Mouse (Mus musculus): ENCODE results near the gene Cdca5.
A peak's percentile ranks its signal among the peaks of the same experiment; 100 is the strongest.
"Not testable (repeated sequence)": the region's sequence is repeated elsewhere in the genome, so short reads cannot be mapped to it uniquely, and the experiment has no call there.

The Cdca5 gene

DNA sequence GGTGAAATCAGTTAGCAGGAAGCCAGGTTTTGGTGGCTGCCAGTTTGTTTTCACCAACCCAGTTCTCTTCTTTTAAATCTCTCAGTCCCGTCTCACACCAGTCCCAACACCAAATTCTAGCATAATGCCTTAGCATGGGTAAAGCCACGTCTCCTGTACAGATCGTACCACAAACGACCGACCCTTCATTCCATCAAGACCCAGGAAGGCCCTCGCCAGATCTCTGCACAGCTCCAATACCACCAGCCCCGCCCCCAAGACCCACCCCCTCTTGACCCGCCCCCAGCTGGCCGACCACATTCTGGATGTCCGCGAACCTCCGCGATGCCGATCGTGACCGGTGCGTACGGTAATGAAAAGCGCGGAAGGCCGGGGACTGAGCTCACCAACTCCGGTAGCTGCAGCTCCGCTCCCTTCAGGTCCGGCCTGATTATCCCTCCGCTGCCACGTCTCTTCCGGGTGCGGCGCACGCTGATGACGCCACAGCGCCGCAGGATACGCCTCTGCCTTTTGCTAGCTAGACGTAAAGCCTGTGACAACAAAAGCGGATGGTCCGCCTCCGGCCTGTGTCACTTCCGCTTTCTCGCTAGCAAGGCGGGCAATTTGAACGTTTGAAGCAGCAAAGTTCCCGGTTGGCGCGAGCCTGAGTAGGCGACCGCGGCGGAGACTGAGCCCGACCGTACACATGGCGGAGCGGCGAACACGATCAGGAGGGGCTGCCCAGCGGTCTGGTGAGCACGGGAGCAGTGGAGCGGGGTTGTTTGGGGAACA, at the start of gene Cdca5, which contains the start of gene Zfpl1:
Gene Cdca5, plus strand, starts transcription at position 506 of the 771 bp plus-strand sequence.
Gene Zfpl1, minus strand, starts transcription at position 479 of the 771 bp plus-strand sequence.
- peak; percentile 99 for DNase-seq

DNA sequence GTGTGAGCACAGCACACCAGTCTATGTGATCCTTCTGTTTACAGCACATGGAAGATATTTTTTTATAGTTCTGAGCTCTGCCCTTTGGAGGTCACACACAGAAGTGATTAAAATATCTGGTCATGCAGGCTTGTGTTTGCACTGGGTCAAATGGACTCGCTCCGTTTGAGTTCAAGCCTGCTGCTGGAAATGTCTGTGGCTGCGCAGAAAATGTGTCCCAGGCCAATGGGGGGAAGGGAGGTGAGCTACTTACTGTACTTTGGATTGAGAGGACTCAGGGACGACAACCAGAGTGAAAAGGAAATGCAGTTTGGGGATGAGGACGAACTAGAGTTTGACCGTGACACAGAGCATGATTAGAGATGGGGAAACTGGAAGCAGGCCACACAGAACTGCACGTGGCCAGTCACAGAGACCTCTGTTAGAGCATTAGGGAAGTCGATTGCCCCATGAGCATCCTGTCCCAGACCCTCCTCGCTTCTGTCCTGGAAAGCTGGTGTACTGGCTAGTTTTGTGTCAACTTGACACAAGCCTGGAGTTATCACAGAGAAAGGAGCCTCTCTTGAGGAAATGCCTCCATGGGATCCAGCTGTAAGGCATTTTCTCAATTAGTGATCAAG, 48.7 kb upstream of the Cdca5 start:
- no peak for DNase-seq

DNA sequence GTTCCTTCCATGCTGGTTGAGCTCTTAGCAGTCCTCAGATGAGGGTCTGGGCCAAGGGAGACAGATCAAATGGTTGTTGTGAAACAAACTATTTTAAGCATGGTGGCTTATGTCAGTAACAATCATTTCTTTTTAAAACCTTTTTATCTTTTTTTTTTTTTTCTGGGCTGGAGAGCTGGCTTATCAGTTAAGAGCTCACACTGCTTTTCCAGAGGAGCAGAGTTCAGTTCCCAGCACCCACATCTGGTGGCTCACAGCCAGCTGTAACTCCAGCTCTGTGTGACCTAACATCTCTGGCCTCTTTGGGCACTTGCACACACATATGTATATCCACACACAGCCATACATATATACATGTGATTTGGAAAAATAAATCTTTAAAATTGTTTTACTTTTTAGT, 47.1 kb upstream of the Cdca5 start:
- no peak for DNase-seq

DNA sequence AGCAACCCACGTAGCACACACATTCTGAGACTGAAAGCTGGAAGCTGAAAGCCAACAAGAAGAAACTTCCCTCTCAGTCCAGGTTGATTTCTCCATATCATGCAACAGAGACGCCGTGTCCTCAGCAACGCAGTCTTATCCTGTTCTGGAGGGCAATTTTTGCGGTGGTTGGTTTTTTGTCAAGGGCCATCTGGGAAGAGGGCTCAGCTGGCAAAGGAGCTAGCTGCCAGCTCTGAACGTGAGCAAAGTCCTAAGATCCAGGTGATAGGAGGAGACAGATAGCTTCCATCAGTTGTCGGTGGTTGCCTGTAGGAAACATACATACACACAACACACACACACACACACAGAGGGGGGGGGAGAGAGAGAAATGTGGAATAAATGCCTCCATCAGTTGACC, 46.5 kb upstream of the Cdca5 start:
- DNase-seq = no peak

DNA sequence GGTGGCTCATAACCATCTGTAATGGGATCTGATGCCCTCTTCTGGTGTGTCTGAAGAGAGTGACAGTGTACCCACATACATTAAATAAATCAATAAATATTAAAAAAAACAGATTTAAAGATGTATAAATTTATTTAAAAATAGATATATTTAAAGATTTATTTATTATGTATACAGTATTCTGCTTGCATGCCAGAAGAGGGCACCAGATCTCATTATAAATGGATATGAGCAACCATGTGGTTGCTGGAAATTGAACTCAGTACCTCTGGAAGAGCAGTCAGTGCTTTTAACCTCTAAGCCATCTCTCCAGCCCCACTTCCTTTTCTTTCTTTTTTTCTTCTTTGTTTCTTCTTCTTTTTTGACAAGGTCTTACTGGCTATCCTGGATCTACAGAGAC, 44.8 kb upstream of the Cdca5 start:
- DNase-seq = no peak

DNA sequence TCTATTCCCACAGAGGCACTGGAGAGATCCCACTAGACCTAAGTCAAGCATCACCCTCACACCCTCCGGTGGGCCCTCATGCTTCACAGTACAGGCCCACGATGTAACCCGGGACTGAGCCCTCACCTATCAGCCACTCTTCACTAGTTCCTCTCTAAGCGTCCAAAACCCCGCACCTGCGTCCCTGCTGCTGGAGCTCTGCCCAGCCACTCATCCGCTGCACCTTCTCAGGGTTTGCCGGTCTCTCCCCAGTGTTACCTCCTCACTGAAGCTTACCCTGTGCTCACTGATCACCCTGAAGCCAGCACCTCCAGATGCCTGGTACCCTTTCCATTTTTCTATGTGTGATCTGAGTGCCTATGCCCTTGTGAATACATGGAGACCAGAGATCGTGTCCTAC, 42.5 kb upstream of the Cdca5 start:
- no peak for DNase-seq

DNA sequence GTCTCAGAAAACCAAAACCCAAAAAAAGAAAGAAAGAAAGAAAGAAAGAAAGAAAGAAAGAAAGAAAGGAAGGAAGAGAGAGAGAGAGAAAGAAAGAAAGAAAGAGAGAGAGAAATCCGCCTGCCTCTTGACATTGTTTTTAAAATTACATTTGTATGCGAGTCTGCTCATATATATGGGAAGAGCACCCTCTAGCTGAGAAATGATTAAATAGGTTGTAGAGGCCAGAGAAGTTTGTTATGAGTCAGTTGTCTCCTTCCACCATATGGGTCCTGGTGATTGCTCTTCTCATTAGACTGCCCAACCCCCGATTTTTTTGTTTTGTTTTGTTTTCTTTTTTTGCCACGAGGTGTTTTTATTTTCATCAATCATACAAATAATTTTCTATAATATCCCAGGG, 40.7 kb upstream of the Cdca5 start:
- not testable (repeated sequence) for DNase-seq

DNA sequence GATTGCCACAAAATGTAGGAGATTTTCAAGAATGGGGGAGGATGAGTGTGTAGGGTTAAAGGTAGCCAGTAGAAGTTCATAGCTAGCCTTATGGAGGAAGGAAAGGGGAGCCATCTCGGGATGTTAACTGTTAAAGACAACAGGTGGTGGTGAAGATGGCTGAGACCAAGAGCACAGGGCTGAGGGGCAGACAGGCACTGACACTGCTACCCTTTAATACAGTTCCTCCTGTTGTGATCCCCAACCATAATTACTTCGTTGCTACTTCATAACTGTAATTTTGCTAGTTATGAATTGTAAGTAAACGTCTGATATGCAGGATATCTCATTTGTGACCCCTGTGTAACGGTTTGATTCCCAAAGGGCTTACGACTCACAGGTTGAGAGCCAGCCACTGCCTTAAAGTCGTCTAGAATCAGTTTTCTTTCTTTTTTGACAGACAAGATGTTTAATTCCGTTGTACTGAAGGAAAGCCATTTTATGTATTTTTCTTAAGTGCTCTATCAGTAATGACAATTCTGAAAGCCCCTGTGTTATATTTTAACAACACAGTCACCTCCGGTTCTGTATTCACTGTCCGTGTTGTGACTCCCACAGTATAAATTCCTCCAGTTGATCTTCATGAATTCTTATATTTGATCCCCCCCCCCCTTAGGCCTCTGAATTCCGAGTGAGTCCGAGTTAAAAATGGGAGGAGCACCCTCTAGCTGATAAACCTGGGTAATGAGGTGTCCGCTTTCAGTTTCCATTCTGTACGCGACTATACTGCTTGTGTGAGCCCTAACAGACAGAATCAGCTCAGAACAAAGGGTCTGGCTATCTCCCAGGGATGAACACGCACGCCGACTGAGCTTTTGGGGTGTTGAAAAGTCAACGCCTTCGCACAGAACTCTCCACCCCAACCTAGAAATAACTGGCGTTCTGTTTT, 39.2 kb upstream of the Cdca5 start:
- no peak for DNase-seq

DNA sequence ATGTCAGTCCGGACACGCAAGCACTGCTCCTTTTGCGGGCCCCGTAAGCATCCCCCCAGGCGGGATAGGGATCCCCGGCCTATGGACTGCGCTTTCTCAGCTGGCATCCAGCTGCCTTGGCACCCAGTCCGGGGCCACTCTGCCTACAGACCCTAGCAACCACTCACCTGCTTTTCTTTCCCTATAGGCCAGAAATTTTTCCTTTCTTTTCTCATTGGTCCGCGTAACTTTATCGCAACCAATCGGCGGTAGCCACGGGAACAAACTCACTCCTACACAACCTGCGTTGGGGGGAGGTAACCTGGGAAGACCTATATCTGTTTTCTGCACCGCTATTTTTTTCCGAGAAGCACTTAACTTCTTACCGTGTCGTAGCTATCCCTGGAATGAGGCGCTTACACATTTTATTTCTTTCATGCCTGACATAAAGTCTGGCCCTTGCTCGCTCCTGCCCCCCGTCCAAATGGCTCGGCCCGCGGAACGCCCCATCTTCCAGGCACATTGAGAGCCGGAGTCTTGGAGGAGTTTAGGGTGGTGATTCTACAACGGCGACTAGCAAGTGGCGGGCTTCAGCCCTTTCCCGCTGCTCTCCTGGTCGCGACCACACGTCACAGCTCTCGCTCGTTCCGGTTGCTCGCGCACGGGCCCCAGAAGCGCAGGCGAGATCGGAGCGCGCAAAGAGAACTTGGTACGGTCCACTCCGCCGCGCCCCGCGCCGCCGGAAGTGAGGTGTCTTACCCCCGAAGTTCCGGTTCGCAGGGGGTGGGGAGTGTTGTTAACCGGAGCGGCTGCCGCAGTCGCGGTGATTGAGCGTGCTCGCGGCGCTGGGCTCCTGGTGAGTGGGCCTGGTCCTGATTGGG, 38.3 kb upstream of the Cdca5 start, which contains the start of gene Syvn1:
Gene Syvn1, plus strand, starts transcription at position 283 of the 860 bp plus-strand sequence.
- DNase-seq = peak; percentile 100

DNA sequence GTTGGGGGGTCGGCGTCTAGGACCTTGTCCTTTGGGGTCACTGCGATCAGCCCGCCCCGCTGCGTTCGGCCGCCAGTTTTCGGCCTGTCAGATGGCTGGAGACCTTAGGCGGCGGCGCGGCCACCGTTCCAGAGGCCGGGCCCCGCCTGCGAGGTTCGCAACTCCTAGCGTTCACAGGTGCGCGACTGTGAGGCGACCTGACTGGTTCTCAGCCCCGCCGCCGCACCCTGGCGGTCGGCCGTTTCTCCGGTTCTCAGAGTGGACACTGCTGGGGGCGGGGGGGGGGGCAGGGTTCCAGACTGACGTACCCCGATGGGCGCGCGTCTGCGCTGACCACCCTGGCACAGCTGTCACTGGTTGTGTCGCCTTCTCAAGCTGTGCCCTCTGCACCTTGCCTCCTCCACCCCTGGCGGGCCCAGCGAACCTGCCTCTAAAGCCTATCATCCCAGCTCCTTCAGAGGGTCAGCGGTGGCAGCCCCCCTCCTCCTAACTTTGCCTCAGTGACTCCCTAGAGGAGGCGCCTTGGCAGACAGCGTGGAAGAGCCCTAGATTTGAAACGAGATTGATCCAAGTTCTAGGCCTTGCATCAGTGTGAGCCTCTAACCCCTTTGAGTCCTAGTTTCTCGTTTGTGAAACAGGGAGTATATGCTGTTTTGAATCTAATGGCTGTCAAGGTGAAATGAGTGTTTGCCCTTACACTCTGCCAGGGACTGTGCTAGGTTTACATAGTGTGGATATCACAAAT, 37.5 kb upstream of the Cdca5 start:
- DNase-seq = no peak

DNA sequence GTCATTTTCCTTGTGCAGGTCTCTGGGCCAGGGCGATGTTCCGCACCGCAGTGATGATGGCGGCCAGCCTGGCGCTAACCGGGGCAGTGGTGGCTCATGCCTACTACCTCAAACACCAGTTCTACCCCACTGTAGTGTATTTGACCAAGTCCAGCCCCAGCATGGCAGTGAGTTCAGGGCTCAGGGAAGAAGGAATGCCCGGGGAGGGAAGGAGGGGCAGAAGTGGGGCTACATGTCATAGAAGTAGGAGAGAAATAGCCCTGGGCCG, 37.0 kb upstream of the Cdca5 start:
- DNase-seq = peak; percentile 93

DNA sequence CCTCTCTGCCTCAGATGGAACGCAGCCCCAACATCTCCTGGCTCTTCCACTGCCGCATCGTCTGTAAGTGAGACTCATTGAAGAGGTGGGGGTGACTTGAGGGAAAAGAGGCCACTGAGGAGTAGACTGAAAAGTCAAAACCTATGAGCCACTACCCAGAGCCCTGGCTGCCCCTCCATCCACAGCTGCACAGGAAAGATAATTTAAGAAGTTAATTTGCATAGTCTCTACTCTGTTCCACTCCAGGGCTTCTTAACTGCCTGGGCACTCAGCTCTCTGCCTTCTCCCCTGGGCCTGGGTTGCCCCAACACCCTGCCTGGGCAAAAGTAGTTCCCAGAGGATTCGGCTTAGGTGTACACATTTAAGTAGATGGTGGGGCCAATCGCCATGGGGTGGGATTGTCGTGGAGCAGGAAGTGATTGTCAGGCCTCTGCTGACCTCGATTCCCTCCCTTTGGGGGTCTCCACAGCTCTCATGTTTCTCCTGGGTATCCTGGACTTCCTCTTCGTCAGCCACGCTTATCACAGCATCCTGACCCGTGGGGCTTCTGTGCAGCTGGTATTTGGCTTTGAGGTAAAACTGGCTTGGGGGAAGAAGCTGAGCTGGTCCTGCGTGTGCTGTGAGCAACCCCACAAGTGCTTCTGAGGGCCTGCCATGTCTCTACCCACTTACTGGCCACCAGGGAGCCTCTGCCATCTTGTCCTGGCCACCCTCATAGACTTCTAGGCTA, 35.9 kb upstream of the Cdca5 start:
- DNase-seq = peak; percentile 90

DNA sequence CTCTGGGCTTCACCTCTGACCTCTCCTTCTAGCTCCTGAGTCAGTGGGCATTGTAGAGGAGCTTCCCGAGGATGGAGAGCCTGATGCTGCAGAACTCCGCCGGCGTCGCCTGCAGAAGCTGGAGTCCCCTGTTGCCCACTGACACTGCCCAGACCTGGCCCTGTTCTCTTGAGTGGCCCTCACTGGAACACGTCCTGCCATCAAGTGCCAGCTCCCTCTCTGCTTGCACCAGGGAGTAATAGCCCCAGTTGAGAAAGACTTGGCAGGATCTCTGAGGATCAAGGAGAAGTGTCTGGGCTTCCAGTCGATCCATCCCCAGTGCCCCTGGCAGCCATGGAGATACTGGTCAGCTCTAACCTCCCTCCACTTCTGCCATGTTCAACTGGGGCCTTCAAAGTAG, 32.3 kb upstream of the Cdca5 start:
- DNase-seq = no peak

DNA sequence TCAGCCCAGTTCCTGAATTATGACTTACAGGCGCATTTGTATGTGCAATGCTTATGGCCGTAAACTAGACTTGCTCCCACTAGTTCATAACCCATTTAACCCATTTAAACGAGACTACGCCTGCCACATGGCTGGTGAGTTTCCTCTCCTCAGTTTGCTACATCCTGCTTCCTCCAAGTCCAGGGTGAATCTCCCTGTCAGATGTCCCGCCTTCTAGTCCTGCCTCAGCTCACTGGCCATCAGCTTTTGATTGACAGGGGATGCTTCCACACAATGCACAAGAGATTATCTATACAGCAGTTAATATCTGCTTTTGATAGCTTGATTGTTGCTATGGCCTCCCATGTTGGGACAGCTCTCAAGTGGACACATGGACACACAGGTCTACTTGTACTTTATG, 30.5 kb upstream of the Cdca5 start:
- peak; percentile 91 for DNase-seq

DNA sequence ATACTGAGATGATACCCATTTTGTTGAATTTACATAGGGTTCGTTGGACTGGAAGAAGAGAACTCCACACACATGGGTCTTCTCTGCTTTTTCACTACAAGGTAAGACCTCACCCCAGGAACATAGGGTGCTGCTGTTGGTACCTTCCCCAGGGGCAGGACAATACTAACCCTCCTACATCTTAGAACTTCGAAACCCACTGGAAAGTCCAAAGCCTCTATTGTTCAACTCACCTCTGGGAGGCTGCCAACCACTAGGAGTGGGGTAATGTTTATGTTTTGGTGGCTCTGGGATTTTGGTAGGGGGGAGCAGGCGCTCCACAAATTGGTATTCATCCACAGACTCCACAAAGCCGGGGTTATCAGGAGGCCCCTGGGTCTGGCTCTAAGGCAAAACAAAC, 28.1 kb upstream of the Cdca5 start:
- DNase-seq = peak; percentile 90

DNA sequence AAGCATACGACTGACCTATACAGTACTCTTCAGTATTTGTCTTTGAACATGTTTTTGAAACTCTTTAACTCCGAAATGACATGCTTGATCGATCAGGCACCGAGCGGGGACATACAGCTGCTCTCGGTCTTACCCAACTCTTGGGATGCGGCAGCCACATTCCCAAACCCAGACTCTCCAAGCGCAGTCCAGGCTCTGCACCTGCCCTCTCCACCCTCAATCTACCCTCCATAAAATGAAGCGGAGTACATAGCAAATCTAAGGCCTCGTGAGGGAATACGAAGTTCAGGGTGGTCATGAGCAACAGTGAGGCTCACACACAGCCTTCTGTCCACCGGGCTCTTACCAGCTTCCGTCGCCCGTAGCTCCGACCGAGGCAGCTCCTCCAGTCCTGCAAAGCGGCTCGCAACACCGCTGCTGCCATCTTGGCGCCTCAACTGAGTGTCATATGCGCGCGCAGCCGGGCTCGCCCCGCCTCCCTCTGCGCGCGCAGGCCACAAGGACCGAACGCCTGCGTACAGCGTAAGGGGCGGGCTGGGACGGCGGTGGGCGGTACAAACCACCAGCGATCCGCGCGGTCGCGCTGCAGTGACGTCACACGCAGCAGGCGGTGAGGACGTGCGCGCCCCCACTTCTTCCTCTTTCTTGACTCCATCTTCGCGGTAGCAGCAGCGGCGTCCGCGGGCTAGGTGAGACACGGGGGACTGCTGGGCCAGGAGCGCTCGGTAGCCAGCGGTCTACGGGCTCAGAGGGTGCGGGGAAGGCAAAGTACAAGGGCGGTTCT, 27.3 kb upstream of the Cdca5 start, which contains the start of the genes Mrpl49 and Fau:
Gene Mrpl49, minus strand, starts transcription at position 473 of the 784 bp plus-strand sequence.
Gene Fau, plus strand, starts transcription at position 532 of the 784 bp plus-strand sequence.
- DNase-seq = peak; percentile 100

DNA sequence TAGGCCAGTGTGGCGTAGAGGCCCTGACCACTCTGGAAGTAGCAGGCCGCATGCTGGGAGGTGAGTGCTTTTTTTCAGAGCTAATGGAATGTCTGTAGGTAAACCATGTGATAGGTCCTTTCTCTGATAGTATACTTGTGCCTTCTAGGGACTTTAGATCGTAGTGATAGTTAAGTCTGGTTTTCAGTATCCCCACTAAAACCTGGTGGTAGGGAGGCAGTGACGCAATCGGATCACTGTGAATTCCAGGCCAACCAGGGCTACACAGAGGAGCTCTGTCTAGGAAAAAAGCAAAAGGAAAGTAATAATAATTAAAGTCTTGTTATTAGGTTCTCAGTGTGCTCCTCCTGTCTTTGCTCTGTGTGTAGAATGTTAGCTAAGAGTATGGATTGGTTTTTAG, 26.3 kb upstream of the Cdca5 start:
- DNase-seq = peak; percentile 90

DNA sequence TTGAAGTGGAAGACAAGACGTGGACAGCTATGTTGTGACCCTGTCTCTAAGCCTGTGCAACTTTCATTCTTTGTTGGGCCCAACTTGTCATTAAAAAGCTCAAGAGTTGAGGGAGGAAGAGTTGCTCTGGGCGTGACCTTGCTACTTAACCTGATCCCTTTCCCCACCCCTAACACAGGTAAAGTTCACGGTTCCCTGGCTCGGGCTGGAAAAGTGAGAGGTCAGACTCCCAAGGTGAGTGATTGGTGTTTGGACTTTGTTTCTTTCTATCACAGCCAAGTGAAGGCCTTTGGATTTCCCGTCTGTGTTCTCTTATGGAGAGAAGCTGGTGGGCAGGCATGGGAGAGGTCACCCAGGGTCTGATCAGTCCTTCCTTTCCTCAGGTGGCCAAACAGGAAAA, 25.8 kb upstream of the Cdca5 start:
- DNase-seq = peak; percentile 92

DNA sequence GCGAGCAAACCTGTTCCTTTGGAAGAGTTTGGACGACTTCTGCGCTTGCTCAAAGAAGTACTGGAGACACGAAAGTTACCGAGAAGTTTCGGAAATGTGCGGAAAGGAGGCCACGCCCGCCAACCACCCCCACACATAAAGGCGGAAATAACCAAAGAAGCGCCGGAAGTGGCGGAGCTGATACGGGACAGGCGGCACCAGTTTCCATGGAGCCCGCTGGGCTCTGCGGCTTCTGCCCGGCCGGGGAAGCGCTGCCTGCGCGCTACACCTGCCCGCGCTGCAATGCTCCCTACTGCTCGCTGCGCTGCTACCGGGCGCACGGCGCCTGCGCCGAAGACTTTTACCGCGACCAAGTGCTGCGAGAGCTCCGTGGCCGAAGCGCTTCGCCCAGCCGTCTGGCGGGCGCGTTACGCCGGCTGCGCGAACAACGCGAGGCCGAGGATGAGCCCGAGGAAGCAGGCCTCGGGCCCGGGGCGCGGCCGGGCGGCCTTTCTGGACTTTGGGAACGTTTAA, 23.7 kb upstream of the Cdca5 start, which contains the start of gene Znhit2:
Gene Znhit2, plus strand, starts transcription at position 172 of the 513 bp plus-strand sequence.
- peak; percentile 99 for DNase-seq

All from heart, adult 11 months (tissue).